Mouse (Mus musculus): ENCODE measurements around the gene Slc46a2.

Gene Slc46a2

GRCm38 (mm10) chr4:59859693-59860425 is 55.0 kb downstream of the Slc46a2 start:
- DNase-seq (ENCODE audit: low spot score in 2 of 2), result no peak
